Mouse (Mus musculus) midbrain, embryonic 10.5 days (tissue): ENCODE measurements at regions not wholly inside any gene's neighbourhood (a gene's known extent, or its start where the extent isn't known, plus 50 kb on each side); places are given as distances from the start of the nearest gene placed in this dataset.
"Not testable (repeated sequence)": the region's sequence is repeated elsewhere in the genome, so short reads cannot be mapped to it uniquely, and the experiment has no call there.

Experiments used
- DNase-seq: peaks from one replicate; pipeline ENCODE4 v3.0.0-alpha.2; 2017; ENCODE audit warnings: low spot score
- H3K27ac ChIP-seq: fragments of 300-500 bp; sonication (generic); replicated peaks from 2 replicates; pipeline ENCODE4 v1.5.1; 2016; ENCODE audit warnings: mild to moderate bottlenecking
- H3K27me3 ChIP-seq: fragments of 300-500 bp; sonication (generic); 2 replicates; pipeline ENCODE4 v1.6.1; 2016; ENCODE audit warnings: low read depth, mild to moderate bottlenecking; ENCODE audit not compliant: poor library complexity, severe bottlenecking
- H3K36me3 ChIP-seq: fragments of 300-500 bp; sonication (generic); 2 replicates; pipeline ENCODE4 v1.6.1; 2016; ENCODE audit warnings: mild to moderate bottlenecking, moderate library complexity
- H3K4me1 ChIP-seq: fragments of 300-500 bp; sonication (generic); 2 replicates; pipeline ENCODE4 v1.6.1; 2016
- H3K4me3 ChIP-seq: fragments of 300-500 bp; sonication (generic); 2 replicates; pipeline ENCODE4 v1.5.1; 2016; ENCODE audit warnings: mild to moderate bottlenecking, moderate library complexity
- H3K9me3 ChIP-seq: fragments of 300-500 bp; sonication (generic); replicated peaks from 2 replicates; pipeline ENCODE4 v1.6.1; 2016; ENCODE audit warnings: mild to moderate bottlenecking
- WGBS: fragments of 180-500 bp; shearing (Covaris S2); methylation state at CpG from one replicate; pipeline ENCODE4 v1.1.7; 2016; 5-methylcytosine and 5-hydroxymethylcytosine counted together

- Histone ChIP-seq H3K9me3 (peaks cover 6% of the 10 kb centered on the region; the same call in 1 of the 2 replicates), H3K27me3 (no peaks in the 10 kb centered on the region), H3K27ac (no peak overlapping the region), H3K4me1 (no peaks in the 10 kb centered on the region), H3K4me3 (no peak overlapping the region), H3K36me3 (no peaks in the 10 kb centered on the region)
- WGBS: 90% methylated on average over 3 of the region's 3 CpGs
- no peak for DNase-seq
Observed at GRCm38 (mm10) chr13:72541706-72542105, 86.9 kb upstream of the Irx2 start.

GRCm38 (mm10) chr13:72557951-72558350 is 70.7 kb upstream of the Irx2 start:
- no peak overlapping the region for H3K4me3 ChIP-seq
- DNase-seq: no peak
- no peaks in the 10 kb centered on the region for H3K4me1 ChIP-seq
- WGBS: 78% methylated on average over 8 of the region's 8 CpGs
- H3K36me3 ChIP-seq: no peaks in the 10 kb centered on the region
- H3K27me3 ChIP-seq: no peaks in the 10 kb centered on the region
- H3K27ac ChIP-seq: no peak overlapping the region
- H3K9me3 ChIP-seq: no peaks in the 10 kb centered on the region

GRCm38 (mm10) chr13:72571871-72572270 is 56.7 kb upstream of the Irx2 start:
- H3K4me3 ChIP-seq: no peak overlapping the region

GRCm38 (mm10) chr13:72572846-72573245 is 55.8 kb upstream of the Irx2 start:
- Histone ChIP-seq H3K27ac (no peak overlapping the region), H3K4me1 (peaks cover 16% of the 10 kb centered on the region), H3K36me3 (no peaks in the 10 kb centered on the region), H3K27me3 (peaks cover 7% of the 10 kb centered on the region; the same call in 1 of the 2 replicates), H3K4me3 (no peak overlapping the region), H3K9me3 (no peaks in the 10 kb centered on the region)
- DNase-seq: no peak
- WGBS: 27% methylated on average over 1 of the region's 1 CpGs

More at GRCm38 (mm10) chr13:72571871-72572270, 56.7 kb upstream of the Irx2 start:
- peak; percentile 17 for DNase-seq
- H3K9me3 ChIP-seq: no peaks in the 10 kb centered on the region
- no peak overlapping the region; the same call in 1 of the 2 replicates for H3K27ac ChIP-seq
- no peaks in the 10 kb centered on the region for H3K36me3 ChIP-seq
- 34% methylated on average over 7 of the region's 7 CpGs for WGBS
- H3K27me3 ChIP-seq: peaks cover 7% of the 10 kb centered on the region; the same call in 1 of the 2 replicates
- H3K4me1 ChIP-seq: peaks cover 16% of the 10 kb centered on the region

DNA sequence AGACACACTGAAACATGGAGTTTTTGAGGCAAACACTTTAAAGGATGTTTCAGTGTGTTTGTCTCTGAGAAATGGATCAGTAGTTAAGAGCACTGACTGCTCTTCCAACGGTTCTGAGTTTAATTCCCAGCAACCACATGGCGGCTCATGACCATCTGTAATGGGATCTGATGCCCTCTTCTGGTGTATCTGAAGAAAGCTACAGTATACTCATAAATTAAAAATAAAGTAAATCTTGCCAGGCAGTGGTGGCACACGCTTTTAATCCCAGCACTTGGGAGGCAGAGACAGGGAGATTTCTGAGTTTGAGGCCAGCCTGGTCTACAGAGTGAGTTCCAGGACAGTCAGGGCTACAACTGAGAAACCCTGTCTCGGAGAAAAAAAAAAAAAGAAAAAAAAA is 54.5 kb upstream of the Irx2 start:
- 69% methylated on average over 4 of the region's 4 CpGs for WGBS
- H3K27ac ChIP-seq, DNase-seq, H3K9me3 ChIP-seq, H3K4me3 ChIP-seq, H3K27me3 ChIP-seq, H3K36me3 ChIP-seq: not testable (repeated sequence)
- peaks cover 16% of the 10 kb centered on the region for H3K4me1 ChIP-seq

- no peak for DNase-seq
- Histone ChIP-seq H3K9me3 (peaks cover 7% of the 10 kb centered on the region; the same call in 1 of the 2 replicates), H3K27me3 (peaks cover 7% of the 10 kb centered on the region; the same call in 1 of the 2 replicates), H3K36me3 (no peaks in the 10 kb centered on the region), H3K4me1 (peaks cover 16% of the 10 kb centered on the region), H3K27ac (no peak overlapping the region), H3K4me3 (no peak overlapping the region)
- WGBS: 32% methylated on average over 6 of the region's 6 CpGs
Observed at GRCm38 (mm10) chr13:72576485-72576884, 52.1 kb upstream of the Irx2 start.

- no peak overlapping the region for H3K4me3 ChIP-seq
Observed at GRCm38 (mm10) chr13:72578416-72578815, 50.2 kb upstream of the Irx2 start.

More at GRCm38 (mm10) chr13:72578416-72578815, 50.2 kb upstream of the Irx2 start:
- Histone ChIP-seq H3K27me3 (no peaks in the 10 kb centered on the region), H3K4me1 (peaks cover 7% of the 10 kb centered on the region), H3K27ac (no peak overlapping the region), H3K36me3 (no peaks in the 10 kb centered on the region), H3K9me3 (peaks cover 7% of the 10 kb centered on the region; the same call in 1 of the 2 replicates)
- no peak for DNase-seq
- 84% methylated on average over 3 of the region's 3 CpGs for WGBS
